Mouse (Mus musculus) embryonic facial prominence, embryonic 13.5 days (tissue): Measurements from ENCODE around the gene Snx19. TPM values are rescaled to one million over a fixed set of nuclear protein-coding genes. Genes with fewer than 3 reads are reported as not detected.

Experiments
- ATAC-seq: fragments of 200-750 bp; cut with Nextera tagmentation; 2 replicates; pipeline ENCODE4 v1.8.0; 2017; ENCODE audit warnings: low read depth; ENCODE audit not compliant: insufficient number of reproducible peaks, insufficient read depth, low FRiP score, low TSS enrichment
- H3K27ac ChIP-seq: fragments of 300-500 bp; sonication (generic); 2 replicates; pipeline ENCODE4 v1.5.1; 2015; ENCODE audit warnings: moderate library complexity, mild to moderate bottlenecking, inconsistent platforms
- H3K27me3 ChIP-seq: fragments of 300-500 bp; sonication (generic); 2 replicates; pipeline ENCODE4 v1.6.1; 2015; ENCODE audit warnings: mild to moderate bottlenecking, inconsistent platforms
- H3K36me3 ChIP-seq: fragments of 300-500 bp; sonication (generic); 2 replicates; pipeline ENCODE4 v1.6.1; 2015; ENCODE audit warnings: mild to moderate bottlenecking, inconsistent platforms
- H3K4me1 ChIP-seq: fragments of 300-500 bp; sonication (generic); 2 replicates; pipeline ENCODE4 v1.6.1; 2015; ENCODE audit warnings: inconsistent platforms
- H3K4me2 ChIP-seq: fragments of 300-500 bp; sonication (generic); 2 replicates; pipeline ENCODE4 v1.6.1; 2015; ENCODE audit warnings: moderate library complexity, mild to moderate bottlenecking, inconsistent platforms
- H3K4me3 ChIP-seq: fragments of 300-500 bp; sonication (generic); 2 replicates; pipeline ENCODE4 v1.5.1; 2015; ENCODE audit warnings: mild to moderate bottlenecking, inconsistent platforms
- H3K9ac ChIP-seq: fragments of 300-500 bp; sonication (generic); 2 replicates; pipeline ENCODE4 v1.6.1; 2015; ENCODE audit warnings: mild to moderate bottlenecking, inconsistent platforms
- H3K9me3 ChIP-seq: fragments of 300-500 bp; sonication (generic); 2 replicates; pipeline ENCODE4 v1.6.1; 2016; ENCODE audit warnings: inconsistent platforms
- whole genome bisulfite sequencing: fragments of 180-500 bp; shearing (Covaris S2); methylation state at CpG from one replicate; pipeline ENCODE4 v1.1.7; 2015; ENCODE audit warnings: mixed read lengths; 5-methylcytosine and 5-hydroxymethylcytosine counted together
- polyA plus RNA-seq: library from polyadenylated mRNA; unstranded; fragments of >200 nt; fragmentation: Nextera tagmentation; extraction: Ambion mirVana; gene quantifications from 2 replicates; pipeline ENCODE4 v1.2.1, GENCODE M21; 2015

The Snx19 gene
- polyA plus RNA-seq, 1 experiment from 2014 or later = 22.2 TPM

GRCm38 (mm10) chr9:30484183-30484582 lies 57.3 kb downstream of the Snx19 start:
- peaks cover 10% of the 10 kb centered on the region for H3K4me1 ChIP-seq
- no peaks in the 10 kb centered on the region for H3K36me3 ChIP-seq
- H3K4me2 ChIP-seq = no peak overlapping the region
- no peak overlapping the region for H3K9ac ChIP-seq
- ATAC-seq = no peak
- WGBS = 95% methylated on average over 3 of the region's 3 CpGs
- H3K27me3 ChIP-seq = no peaks in the 10 kb centered on the region
- no peak overlapping the region for H3K4me3 ChIP-seq
- H3K27ac ChIP-seq = no peak overlapping the region
- no peaks in the 10 kb centered on the region for H3K9me3 ChIP-seq

GRCm38 (mm10) chr9:30485161-30485560 lies 58.3 kb downstream of the Snx19 start:
- Histone ChIP-seq H3K4me3 (no peak overlapping the region), H3K9me3 (no peaks in the 10 kb centered on the region), H3K27me3 (no peaks in the 10 kb centered on the region), H3K27ac (no peak overlapping the region), H3K36me3 (no peaks in the 10 kb centered on the region), H3K9ac (no peak overlapping the region), H3K4me1 (peaks cover 10% of the 10 kb centered on the region), H3K4me2 (no peak overlapping the region)
- ATAC-seq = no peak
- WGBS = 86% methylated on average over 2 of the region's 2 CpGs

- Histone ChIP-seq H3K4me2 (no peak overlapping the region), H3K9ac (no peak overlapping the region), H3K4me1 (no peaks in the 10 kb centered on the region), H3K9me3 (no peaks in the 10 kb centered on the region), H3K27me3 (no peaks in the 10 kb centered on the region), H3K4me3 (no peak overlapping the region), H3K36me3 (no peaks in the 10 kb centered on the region), H3K27ac (no peak overlapping the region)
- WGBS = 83% methylated on average over 1 of the region's 1 CpGs
- no peak for ATAC-seq
Observed at GRCm38 (mm10) chr9:30488384-30488783, 61.5 kb downstream of the Snx19 start.

- no peak for ATAC-seq
- Histone ChIP-seq H3K4me2 (no peak overlapping the region), H3K27ac (no peak overlapping the region), H3K27me3 (no peaks in the 10 kb centered on the region), H3K9me3 (no peaks in the 10 kb centered on the region), H3K4me1 (no peaks in the 10 kb centered on the region), H3K4me3 (no peak overlapping the region), H3K36me3 (no peaks in the 10 kb centered on the region), H3K9ac (no peak overlapping the region)
- 80% methylated on average over 2 of the region's 2 CpGs for WGBS
Observed at GRCm38 (mm10) chr9:30494446-30494845, 67.5 kb downstream of the Snx19 start.

- ATAC-seq = no peak
- Histone ChIP-seq H3K9ac (no peak overlapping the region), H3K27me3 (no peaks in the 10 kb centered on the region), H3K4me1 (no peaks in the 10 kb centered on the region), H3K27ac (no peak overlapping the region), H3K9me3 (no peaks in the 10 kb centered on the region), H3K36me3 (no peaks in the 10 kb centered on the region), H3K4me2 (no peak overlapping the region), H3K4me3 (no peak overlapping the region)
- 66% methylated on average over 5 of the region's 5 CpGs for WGBS
Observed at GRCm38 (mm10) chr9:30508966-30509365, 82.1 kb downstream of the Snx19 start.

GRCm38 (mm10) chr9:30515953-30516352 lies 89.0 kb downstream of the Snx19 start:
- ATAC-seq = no peak
- Histone ChIP-seq H3K9me3 (no peaks in the 10 kb centered on the region), H3K4me2 (no peak overlapping the region), H3K27me3 (no peaks in the 10 kb centered on the region), H3K36me3 (no peaks in the 10 kb centered on the region), H3K4me3 (no peak overlapping the region), H3K9ac (no peak overlapping the region), H3K27ac (no peak overlapping the region), H3K4me1 (peaks cover 14% of the 10 kb centered on the region)
